Mouse (Mus musculus) lung, adult 2 months (tissue): ENCODE results near the gene Ntpcr.

Source experiments
- CTCF ChIP-seq: fragments of 200-500 bp; IDR thresholded peaks from 2 replicates; pipeline ENCODE4 v1.5.1; 2011; ENCODE audit warnings: mild to moderate bottlenecking, low read length, control low read depth; ENCODE audit not compliant: insufficient read depth
- POLR2A ChIP-seq: fragments of 200-500 bp; IDR thresholded peaks from 2 replicates; pipeline ENCODE4 v1.6.1; 2011; ENCODE audit warnings: low read depth, mild to moderate bottlenecking, control low read depth, low read length, borderline replicate concordance; ENCODE audit errors: extremely low read depth

DNA sequence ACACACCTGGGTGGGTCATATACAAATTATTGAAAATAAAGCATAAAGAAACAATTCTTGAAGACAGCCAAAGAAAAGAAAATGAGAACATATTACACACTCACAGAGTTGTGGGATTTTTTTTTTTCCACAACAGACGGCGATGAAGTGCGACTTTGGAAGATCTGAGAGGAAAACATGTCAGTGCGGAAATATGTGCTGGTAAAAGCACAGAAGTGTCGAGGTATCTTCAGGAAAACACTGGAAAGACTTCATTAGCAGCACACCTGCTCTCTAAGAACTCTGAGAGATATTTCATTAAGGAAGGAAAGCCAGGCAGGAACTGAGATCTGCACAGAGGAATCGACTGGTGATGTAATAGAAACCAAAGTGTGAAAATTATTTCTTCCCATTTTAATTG, 33.8 kb upstream of the Ntpcr start:
- TF ChIP-seq CTCF (no peak), POLR2A (no peak)
